8 mouse cellular contexts compared by ENCODE assay signal in genomic region chr13:24602978-24603377, GRCm38 (mm10). TPM values are rescaled to one million over a fixed set of nuclear protein-coding genes. Genes with fewer than 3 reads are reported as not detected.
DNase-seq lines count a peak whose midpoint lies in the region; ATAC-seq and TF ChIP-seq lines count a peak whose summit lies in the region.

No protein-coding gene starts in this region.

- ATAC-seq in midbrain, embryonic 15.5 days (replicated peaks), result no peak

- 0 out of 2 replicates have a peak overlapping the region, but pooled peaks have one; percentile 24 for H3K9ac ChIP-seq in heart, adult 2 months (ENCODE audit: low read depth, low read length)
- H3K9ac ChIP-seq in midbrain, embryonic 15.5 days, result no peak overlapping the region

- H3K4me1 ChIP-seq in heart, adult 2 months (ENCODE audit: control insufficient read depth, insufficient read depth, low read length), result peaks cover 11% of the 10 kb centered on the region
- H3K4me1 ChIP-seq in limb, embryonic 10.5 days, result peaks cover 33% of the 10 kb centered on the region
- H3K4me1 ChIP-seq in midbrain, embryonic 15.5 days, result peaks cover 28% of the 10 kb centered on the region

- no peak overlapping the region for H3K4me3 ChIP-seq in heart, adult 2 months
- no peak overlapping the region for H3K4me3 ChIP-seq in limb, embryonic 10.5 days
- H3K4me3 ChIP-seq in midbrain, embryonic 15.5 days, result no peak overlapping the region

- no peak for TF ChIP-seq CTCF in heart, adult 2 months (IDR thresholded peaks at IDR 0.05)

- H3K9me3 ChIP-seq in limb, embryonic 10.5 days (replicated peaks), result no peaks in the 10 kb centered on the region
- H3K9me3 ChIP-seq in midbrain, embryonic 15.5 days, result no peaks in the 10 kb centered on the region

- no peaks in the 10 kb centered on the region for H3K36me3 ChIP-seq in heart, adult 2 months (ENCODE audit: control insufficient read depth, insufficient read depth, low read length)
- no peaks in the 10 kb centered on the region for H3K36me3 ChIP-seq in limb, embryonic 10.5 days
- no peaks in the 10 kb centered on the region for H3K36me3 ChIP-seq in midbrain, embryonic 15.5 days (replicated peaks)

- H3K27me3 ChIP-seq in heart, adult 2 months (ENCODE audit: control insufficient read depth, insufficient read depth, low read length), result no peaks in the 10 kb centered on the region
- no peaks in the 10 kb centered on the region for H3K27me3 ChIP-seq in limb, embryonic 10.5 days (ENCODE audit: low read depth, poor library complexity, severe bottlenecking)
- no peaks in the 10 kb centered on the region for H3K27me3 ChIP-seq in midbrain, embryonic 15.5 days (replicated peaks)

- peak; percentile 87 for TF ChIP-seq EP300 in heart, adult 2 months (IDR thresholded peaks at IDR 0.05; ENCODE audit: insufficient read depth, low read depth, low read length)

- DNase-seq in spleen, adult 18-20 months, result peak; percentile 47 to 53
- DNase-seq in spleen, adult 12 weeks (ENCODE audit: low spot score), result no peak
- DNase-seq in heart, adult 2 months, result peak; percentile 51 to 83
- DNase-seq in limb, embryonic 10.5 days (ENCODE audit: low spot score), result peak; percentile 35
- DNase-seq in layer of hippocampus, adult 8-10 months (ENCODE audit: low spot score in 2 of 2), result no peak
- DNase-seq in gastrocnemius, postnatal 4 days (ENCODE audit: low spot score in 2 of 2), result no peak
- DNase-seq in urinary bladder, adult 2 months (ENCODE audit: low spot score), result no peak

- 8% methylated on average over 4 of the region's 4 CpGs for WGBS in heart, adult 2 months
- WGBS in limb, embryonic 10.5 days, result 26% methylated on average over 4 of the region's 4 CpGs
- 22% methylated on average over 4 of the region's 4 CpGs for WGBS in midbrain, embryonic 15.5 days

- intact Hi-C loops in heart, adult 2 months (cut with DNase I), result no loop called here

- H3K79me2 ChIP-seq in heart, adult 2 months (replicated peaks; ENCODE audit: control insufficient read depth, insufficient read depth, low read length), result no peaks in the 10 kb centered on the region

- H3K4me2 ChIP-seq in midbrain, embryonic 15.5 days, result 0 out of 2 replicates have a peak overlapping the region, but pooled peaks have one; percentile 3

- TF ChIP-seq POLR2A in heart, adult 2 months (IDR thresholded peaks at IDR 0.05; ENCODE audit: insufficient read depth, low read depth, low read length), result no peak

- H3K27ac ChIP-seq in heart, adult 2 months, result peak overlapping the region; percentile 62
- H3K27ac ChIP-seq in limb, embryonic 10.5 days, result peak overlapping the region; percentile 37
- no peak overlapping the region for H3K27ac ChIP-seq in midbrain, embryonic 15.5 days

RNA-seq across cellular contexts. Expression of gene Ripor2, which starts 21.0 kb away (rescaled TPM):
- 1 to 10 TPM; 7.4 to 8.2 TPM for total RNA-seq in heart, adult 2 months (2021)
- polyA plus RNA-seq in heart, adult 2 months (2012; rRNA removed), result 4.7 and 5.5 TPM in 2 replicates
- polyA plus RNA-seq in limb, embryonic 10.5 days (2016; fragmentation: Nextera tagmentation; extraction: Ambion mirVana), result 0.36 and 0.90 TPM in 2 replicates
- 32.3 and 34.0 TPM in 2 replicates for polyA plus RNA-seq in midbrain, embryonic 15.5 days (2015; fragmentation: Nextera tagmentation; extraction: Ambion mirVana)
- 10 to 100 TPM; 69.2 to 92.1 (median 76.4) TPM for total RNA-seq in layer of hippocampus, adult 8-10 months (2022)
- 10 to 100 TPM; 14.7 to 17.8 TPM for total RNA-seq in gastrocnemius, postnatal 4 days (2021)
- polyA plus RNA-seq in urinary bladder, adult 2 months (2012; rRNA removed), result 1.4 and 1.5 TPM in 2 replicates

Comparison
In these comparisons a context has a peak if more than half of its experiments do, and no peak if none do; other contexts are left out.
1. DNase-seq: peak in spleen, adult 18-20 months (2 of 2), heart, adult 2 months (2 of 2) and limb, embryonic 10.5 days (single experiment); none in spleen, adult 12 weeks (single experiment), layer of hippocampus, adult 8-10 months (0 of 2), gastrocnemius, postnatal 4 days (0 of 2) and urinary bladder, adult 2 months (single experiment).